Mouse (Mus musculus) bone marrow macrophage, adult 2 months (primary cell): ENCODE results near the gene Nmnat3. TPM values are rescaled to one million over a fixed set of nuclear protein-coding genes. Genes with fewer than 3 reads are reported as not detected.

ENCODE experiments used
- H3K27ac ChIP-seq: 2 replicates; pipeline ENCODE4 v1.5.1; 2012; ENCODE audit warnings: low read depth, low read length; ENCODE audit not compliant: insufficient read depth
- H3K4me1 ChIP-seq: 2 replicates; pipeline ENCODE4 v1.6.1; 2012; ENCODE audit warnings: low read length; ENCODE audit not compliant: control insufficient read depth, insufficient read depth
- H3K4me3 ChIP-seq: 2 replicates; pipeline ENCODE4 v1.5.1; 2012; ENCODE audit warnings: mild to moderate bottlenecking, low read length, moderate library complexity; ENCODE audit not compliant: insufficient read depth
- CTCF ChIP-seq: IDR thresholded peaks from 2 replicates; pipeline ENCODE4 v1.5.1; 2012; ENCODE audit warnings: low read depth, mild to moderate bottlenecking, low read length, moderate library complexity
- POLR2A ChIP-seq: IDR thresholded peaks from 2 replicates; pipeline ENCODE4 v1.6.1; 2012; ENCODE audit warnings: mild to moderate bottlenecking, low read depth, low read length, borderline replicate concordance
- polyA plus RNA-seq: library from polyadenylated mRNA; stranded (reverse); fragments of >200 nt; gene quantifications from 2 replicates; pipeline ENCODE4 v1.2.4, GENCODE M21; 2012; ENCODE audit not compliant: missing spikeins, insufficient read depth, insufficient read length

Nmnat3 gene
- polyA plus RNA-seq, 1 experiment = 11.0 TPM

- TF ChIP-seq POLR2A = no peak
- TF ChIP-seq CTCF = peak; percentile 59
- no peak overlapping the region for H3K27ac ChIP-seq
- no peaks in the 10 kb centered on the region for H3K4me1 ChIP-seq
- H3K4me3 ChIP-seq = no peak overlapping the region
Observed at GRCm38 (mm10) chr9:98409137-98409536, 121.9 kb downstream of the Nmnat3 start.

- TF ChIP-seq POLR2A = no peak
- TF ChIP-seq CTCF = no peak
- Histone ChIP-seq H3K4me1 (no peaks in the 10 kb centered on the region), H3K4me3 (no peak overlapping the region), H3K27ac (no peak overlapping the region)
Observed at GRCm38 (mm10) chr9:98415427-98415826, 128.2 kb downstream of the Nmnat3 start.

- Histone ChIP-seq H3K4me3 (no peak overlapping the region), H3K4me1 (no peaks in the 10 kb centered on the region), H3K27ac (no peak overlapping the region)
- TF ChIP-seq CTCF = no peak
- TF ChIP-seq POLR2A = no peak
Observed at GRCm38 (mm10) chr9:98417919-98418318, 130.7 kb downstream of the Nmnat3 start.

- Histone ChIP-seq H3K27ac (no peak overlapping the region), H3K4me3 (no peak overlapping the region), H3K4me1 (no peaks in the 10 kb centered on the region)
- TF ChIP-seq CTCF = no peak
- TF ChIP-seq POLR2A = no peak
Observed at GRCm38 (mm10) chr9:98418346-98418745, 131.1 kb downstream of the Nmnat3 start.

- Histone ChIP-seq H3K27ac (no peak overlapping the region), H3K4me1 (no peaks in the 10 kb centered on the region), H3K4me3 (no peak overlapping the region)
- no peak for TF ChIP-seq POLR2A
- no peak for TF ChIP-seq CTCF
Observed at GRCm38 (mm10) chr9:98420666-98421065, 133.4 kb downstream of the Nmnat3 start.

- Histone ChIP-seq H3K4me1 (no peaks in the 10 kb centered on the region), H3K4me3 (no peak overlapping the region), H3K27ac (no peak overlapping the region)
- TF ChIP-seq POLR2A (no peak), CTCF (no peak)
Observed at GRCm38 (mm10) chr9:98421903-98422302, 134.7 kb downstream of the Nmnat3 start.

GRCm38 (mm10) chr9:98422656-98423055, 135.4 kb downstream of the Nmnat3 start, which contains the start of gene Rbp1:
Gene Rbp1 (plus strand): TSS chr9:98422961.
- H3K4me3 ChIP-seq = no peak within 1 kb of the TSS
- H3K27ac ChIP-seq = no peak within 1 kb of the TSS
- TF ChIP-seq POLR2A (no peak), CTCF (no peak)
- H3K4me1 ChIP-seq = no peaks in the 10 kb centered on the region

GRCm38 (mm10) chr9:98423691-98424090, 136.5 kb downstream of the Nmnat3 start:
- Histone ChIP-seq H3K4me3 (no peak overlapping the region), H3K4me1 (no peaks in the 10 kb centered on the region), H3K27ac (no peak overlapping the region)
- no peak for TF ChIP-seq CTCF
- no peak for TF ChIP-seq POLR2A

- TF ChIP-seq CTCF = no peak
- Histone ChIP-seq H3K4me1 (no peaks in the 10 kb centered on the region), H3K4me3 (peak overlapping the region; percentile 28), H3K27ac (no peak overlapping the region)
Observed at GRCm38 (mm10) chr9:98424291-98424690, 137.1 kb downstream of the Nmnat3 start.

- Histone ChIP-seq H3K4me3 (peak overlapping the region; percentile 52), H3K4me1 (no peaks in the 10 kb centered on the region), H3K27ac (no peak overlapping the region)
- TF ChIP-seq POLR2A (no peak), CTCF (no peak)
Observed at GRCm38 (mm10) chr9:98424725-98425210, 137.5 kb downstream of the Nmnat3 start.

- Histone ChIP-seq H3K4me3 (no peak overlapping the region), H3K27ac (no peak overlapping the region), H3K4me1 (no peaks in the 10 kb centered on the region)
- TF ChIP-seq POLR2A = no peak
- TF ChIP-seq CTCF = no peak
Observed at GRCm38 (mm10) chr9:98425351-98425880, 138.2 kb downstream of the Nmnat3 start.
